Mouse (Mus musculus) stomach, embryonic 15.5 days (tissue): ENCODE data around the gene Dclk2. TPM values are rescaled to one million over a fixed set of nuclear protein-coding genes. Genes with fewer than 3 reads are reported as not detected.

Source experiments
- ATAC-seq: fragments of 200-750 bp; cut with Nextera tagmentation; 2 replicates; pipeline ENCODE4 v1.8.0; 2017; ENCODE audit warnings: low read depth, moderate number of reproducible peaks, moderate TSS enrichment; ENCODE audit not compliant: insufficient read depth, low FRiP score
- H3K27ac ChIP-seq: fragments of 300-500 bp; sonication (generic); 2 replicates; pipeline ENCODE4 v1.5.1; 2015; ENCODE audit warnings: mild to moderate bottlenecking, inconsistent platforms
- H3K27me3 ChIP-seq: fragments of 300-500 bp; sonication (generic); replicated peaks from 2 replicates; pipeline ENCODE4 v1.6.1; 2015; ENCODE audit warnings: inconsistent platforms
- H3K36me3 ChIP-seq: fragments of 300-500 bp; sonication (generic); 2 replicates; pipeline ENCODE4 v1.6.1; 2015; ENCODE audit warnings: inconsistent platforms
- H3K4me1 ChIP-seq: fragments of 300-500 bp; sonication (generic); 2 replicates; pipeline ENCODE4 v1.6.1; 2015; ENCODE audit warnings: inconsistent platforms
- H3K4me2 ChIP-seq: fragments of 300-500 bp; sonication (generic); 2 replicates; pipeline ENCODE4 v1.6.1; 2015; ENCODE audit warnings: mild to moderate bottlenecking, inconsistent platforms
- H3K4me3 ChIP-seq: fragments of 300-500 bp; sonication (generic); replicated peaks from 2 replicates; pipeline ENCODE4 v1.5.1; 2015; ENCODE audit warnings: inconsistent platforms
- H3K9ac ChIP-seq: fragments of 300-500 bp; sonication (generic); 2 replicates; pipeline ENCODE4 v1.6.1; 2015; ENCODE audit warnings: inconsistent platforms
- H3K9me3 ChIP-seq: fragments of 300-500 bp; sonication (generic); 2 replicates; pipeline ENCODE4 v1.6.1; 2016; ENCODE audit warnings: inconsistent platforms
- WGBS: fragments of 180-500 bp; shearing (Covaris S2); methylation state at CpG from one replicate; pipeline ENCODE4 v1.1.7; 2015; 5-methylcytosine and 5-hydroxymethylcytosine counted together
- polyA plus RNA-seq: library from polyadenylated mRNA; unstranded; fragments of >200 nt; fragmentation: Nextera tagmentation; extraction: Ambion mirVana; gene quantifications from 2 replicates; pipeline ENCODE4 v1.2.1, GENCODE M21; 2015

The Dclk2 gene
- 6.9 and 7.0 TPM in 2 replicates for polyA plus RNA-seq

- WGBS: under 1% methylated on average over 87 of the region's 91 CpGs
- no peaks in the 10 kb centered on the region for H3K9me3 ChIP-seq
- peaks cover 19% of the 10 kb centered on the region for H3K27me3 ChIP-seq
- H3K4me3 ChIP-seq: peak within 1 kb of the TSS; percentile 70
- H3K4me1 ChIP-seq: peaks cover 5% of the 10 kb centered on the region; the same call in 1 of the 2 replicates
- peak within 1 kb of the TSS; percentile 91 for H3K4me2 ChIP-seq
- H3K36me3 ChIP-seq: no peaks in the 10 kb centered on the region
- no peak within 1 kb of the TSS for H3K27ac ChIP-seq
- H3K9ac ChIP-seq: peak within 1 kb of the TSS; percentile 37
- peak; percentile 80 for ATAC-seq
Measured at GRCm38 (mm10) chr3:86920343-86921083, at the start of gene Dclk2. Gene Dclk2, minus strand, starts transcription at chr3:86920852.

- ATAC-seq: no peak
- 84% methylated on average over 17 of the region's 17 CpGs for WGBS
- H3K27me3 ChIP-seq: no peaks in the 10 kb centered on the region
- H3K9me3 ChIP-seq: no peaks in the 10 kb centered on the region
- H3K9ac ChIP-seq: no peak overlapping the region
- H3K36me3 ChIP-seq: no peaks in the 10 kb centered on the region
- H3K4me1 ChIP-seq: no peaks in the 10 kb centered on the region
- no peak overlapping the region for H3K27ac ChIP-seq
- no peak overlapping the region for H3K4me3 ChIP-seq
- no peak overlapping the region for H3K4me2 ChIP-seq
Measured at GRCm38 (mm10) chr3:86962665-86963435, 42.2 kb upstream of the Dclk2 start.

DNA sequence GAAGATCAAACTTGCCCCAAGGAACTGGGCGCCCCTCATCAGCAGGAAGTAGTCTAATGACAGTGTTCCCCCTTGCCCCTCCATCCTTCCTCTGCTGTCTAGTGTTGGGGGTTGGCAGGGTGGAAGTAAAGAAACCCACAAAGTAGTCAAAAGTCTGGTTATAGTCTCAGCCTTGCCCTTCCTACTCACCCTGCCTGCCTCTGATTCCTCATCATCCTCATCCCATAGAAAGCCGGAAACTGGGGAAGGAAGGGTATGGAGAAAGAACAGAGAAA is 40.7 kb upstream of the Dclk2 start:
- H3K4me1 ChIP-seq: no peaks in the 10 kb centered on the region
- ATAC-seq: no peak
- no peak overlapping the region for H3K4me3 ChIP-seq
- no peak overlapping the region for H3K27ac ChIP-seq
- H3K9ac ChIP-seq: no peak overlapping the region
- no peaks in the 10 kb centered on the region for H3K27me3 ChIP-seq
- no peaks in the 10 kb centered on the region for H3K9me3 ChIP-seq
- no peak overlapping the region for H3K4me2 ChIP-seq
- no peaks in the 10 kb centered on the region for H3K36me3 ChIP-seq
- 86% methylated on average over 2 of the region's 2 CpGs for WGBS

DNA sequence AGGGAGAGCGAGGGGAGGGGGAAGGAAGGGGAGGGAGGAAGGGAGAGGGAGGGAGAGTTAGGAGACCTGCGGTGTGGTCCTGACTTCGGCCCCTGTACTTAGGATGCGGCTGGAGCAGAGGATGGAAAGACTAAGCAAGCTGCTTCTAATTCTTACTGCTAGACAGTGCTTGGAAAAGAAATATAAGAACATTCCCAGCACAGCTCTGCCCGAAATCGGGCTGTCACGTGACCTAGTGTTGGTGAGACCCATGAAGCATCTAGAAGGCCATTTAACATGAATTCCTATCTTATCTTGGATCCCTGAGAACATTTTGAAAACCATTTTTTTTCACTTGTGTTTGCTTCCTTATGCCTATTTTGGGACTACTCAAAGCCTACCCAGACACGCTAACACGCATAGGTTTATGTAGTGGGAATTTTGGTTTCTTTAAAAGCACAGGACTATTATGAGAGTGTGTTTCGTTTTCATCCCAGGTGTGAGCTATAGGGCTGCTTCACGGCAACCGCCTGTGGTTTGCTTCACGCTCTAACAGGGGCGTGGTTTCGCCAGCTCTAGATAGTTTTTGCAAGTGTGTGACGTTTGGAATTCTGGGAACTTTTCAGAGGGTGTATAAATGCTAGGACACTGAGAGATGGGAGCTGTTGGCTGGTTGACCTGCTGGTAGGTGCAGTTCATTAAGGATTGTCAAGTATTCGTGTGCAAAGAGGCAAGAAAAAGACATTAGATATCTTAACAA is 40.2 kb upstream of the Dclk2 start:
- H3K4me3 ChIP-seq: no peak overlapping the region
- no peak overlapping the region for H3K27ac ChIP-seq
- H3K9ac ChIP-seq: no peak overlapping the region
- H3K36me3 ChIP-seq: no peaks in the 10 kb centered on the region
- H3K4me2 ChIP-seq: no peak overlapping the region
- H3K4me1 ChIP-seq: no peaks in the 10 kb centered on the region
- no peaks in the 10 kb centered on the region for H3K9me3 ChIP-seq
- H3K27me3 ChIP-seq: no peaks in the 10 kb centered on the region
- 76% methylated on average over 17 of the region's 17 CpGs for WGBS
- ATAC-seq: no peak

- Histone ChIP-seq H3K4me1 (no peaks in the 10 kb centered on the region), H3K9me3 (no peaks in the 10 kb centered on the region), H3K36me3 (no peaks in the 10 kb centered on the region), H3K27ac (no peak overlapping the region), H3K4me3 (no peak overlapping the region), H3K27me3 (no peaks in the 10 kb centered on the region), H3K4me2 (no peak overlapping the region), H3K9ac (no peak overlapping the region)
- 84% methylated on average over 7 of the region's 7 CpGs for WGBS
- no peak for ATAC-seq
Measured at GRCm38 (mm10) chr3:86959088-86959487, 38.4 kb upstream of the Dclk2 start.

DNA sequence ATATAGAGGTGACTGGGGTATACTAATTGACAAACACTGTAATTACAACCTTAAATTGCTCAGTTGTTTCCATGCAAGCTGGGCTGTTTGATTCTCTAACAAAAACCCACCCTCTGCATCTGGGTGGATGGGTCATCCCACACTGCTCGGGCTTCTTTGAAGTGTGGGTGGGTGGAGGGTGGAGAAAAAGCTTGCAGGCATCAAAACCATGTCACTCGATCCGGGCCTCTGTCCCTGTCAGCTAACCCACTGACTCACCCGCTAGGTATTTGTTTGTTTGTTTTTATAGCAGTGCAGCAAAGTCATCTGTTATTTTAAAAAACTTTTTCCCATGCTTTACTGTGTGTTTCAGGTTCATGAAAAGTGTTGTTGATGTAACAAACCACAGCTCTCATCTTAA is 34.7 kb upstream of the Dclk2 start:
- 21% methylated on average over 4 of the region's 4 CpGs for WGBS

DNA sequence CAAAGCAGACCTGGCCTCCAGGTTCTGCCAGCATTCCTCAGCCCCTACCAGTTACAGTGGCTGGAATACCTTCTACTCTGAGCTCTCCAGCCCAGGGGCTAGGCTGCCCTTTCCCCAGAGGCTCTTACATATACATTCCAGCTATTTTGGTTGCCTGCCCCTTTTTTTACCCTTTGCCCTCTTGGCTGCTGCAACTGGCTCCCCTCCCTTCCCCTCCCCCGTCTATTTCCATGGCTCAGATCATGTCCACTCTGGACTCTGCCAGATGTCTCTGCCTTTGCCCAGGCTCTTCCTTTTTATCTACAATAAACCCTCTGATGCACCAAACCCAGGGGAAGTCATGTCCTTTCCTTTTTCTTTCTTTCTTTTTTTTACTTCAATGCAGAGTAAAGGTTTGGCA is 33.9 kb upstream of the Dclk2 start:
- Histone ChIP-seq H3K27me3 (no peaks in the 10 kb centered on the region), H3K9ac (no peak overlapping the region), H3K9me3 (no peaks in the 10 kb centered on the region), H3K27ac (no peak overlapping the region), H3K4me2 (no peak overlapping the region), H3K4me3 (no peak overlapping the region), H3K4me1 (no peaks in the 10 kb centered on the region), H3K36me3 (no peaks in the 10 kb centered on the region)
- ATAC-seq: no peak
- 44% methylated on average over 1 of the region's 1 CpGs for WGBS

More for the DNA sequence above, 34.7 kb upstream of the Dclk2 start:
- Histone ChIP-seq H3K4me1 (no peaks in the 10 kb centered on the region), H3K36me3 (no peaks in the 10 kb centered on the region), H3K27me3 (no peaks in the 10 kb centered on the region), H3K27ac (no peak overlapping the region), H3K9ac (no peak overlapping the region), H3K9me3 (no peaks in the 10 kb centered on the region), H3K4me2 (no peak overlapping the region), H3K4me3 (no peak overlapping the region)
- ATAC-seq: no peak

GRCm38 (mm10) chr3:86953819-86954218 is 33.2 kb upstream of the Dclk2 start:
- Histone ChIP-seq H3K27ac (no peak overlapping the region), H3K27me3 (no peaks in the 10 kb centered on the region), H3K4me2 (no peak overlapping the region), H3K9ac (no peak overlapping the region), H3K4me3 (no peak overlapping the region), H3K36me3 (no peaks in the 10 kb centered on the region), H3K4me1 (no peaks in the 10 kb centered on the region), H3K9me3 (no peaks in the 10 kb centered on the region)
- no peak for ATAC-seq
- 85% methylated on average over 4 of the region's 4 CpGs for WGBS

DNA sequence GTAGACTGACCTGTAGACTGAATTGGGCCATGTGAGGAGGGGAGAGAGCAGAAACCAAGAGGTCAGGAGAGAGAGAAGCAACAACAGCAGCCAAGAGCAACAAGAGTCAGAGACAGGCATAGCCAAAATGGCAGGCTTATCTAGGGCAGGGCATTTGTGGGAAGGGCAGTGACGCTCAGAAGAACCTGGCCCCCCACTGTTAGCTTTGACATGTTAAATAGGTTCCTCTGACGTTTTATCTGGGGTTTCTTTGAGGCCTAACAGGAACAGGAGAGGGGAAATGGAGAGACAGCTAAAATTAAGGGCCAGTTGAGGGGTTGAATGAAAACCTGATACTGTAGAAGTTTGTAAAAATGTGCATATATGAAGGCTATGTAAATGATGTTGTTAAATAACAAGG is 30.0 kb upstream of the Dclk2 start:
- Histone ChIP-seq H3K9me3 (no peaks in the 10 kb centered on the region), H3K4me3 (no peak overlapping the region), H3K4me2 (no peak overlapping the region), H3K4me1 (no peaks in the 10 kb centered on the region), H3K27me3 (no peaks in the 10 kb centered on the region), H3K9ac (no peak overlapping the region), H3K27ac (no peak overlapping the region), H3K36me3 (no peaks in the 10 kb centered on the region)
- ATAC-seq: no peak
- 44% methylated on average over 2 of the region's 2 CpGs for WGBS

GRCm38 (mm10) chr3:86936254-86936836 is 15.7 kb upstream of the Dclk2 start:
- H3K27me3 ChIP-seq: no peaks in the 10 kb centered on the region
- H3K4me1 ChIP-seq: no peaks in the 10 kb centered on the region
- WGBS: 24% methylated on average over 2 of the region's 2 CpGs
- H3K9me3 ChIP-seq: no peaks in the 10 kb centered on the region
- no peak overlapping the region for H3K27ac ChIP-seq
- H3K4me3 ChIP-seq: no peak overlapping the region
- H3K36me3 ChIP-seq: no peaks in the 10 kb centered on the region
- H3K9ac ChIP-seq: no peak overlapping the region
- no peak overlapping the region for H3K4me2 ChIP-seq
- no peak for ATAC-seq

GRCm38 (mm10) chr3:86933446-86933845 is 12.8 kb upstream of the Dclk2 start:
- no peak for ATAC-seq
- H3K4me2 ChIP-seq: no peak overlapping the region
- no peak overlapping the region for H3K4me3 ChIP-seq
- WGBS: 82% methylated on average over 7 of the region's 7 CpGs
- H3K9ac ChIP-seq: no peak overlapping the region
- H3K4me1 ChIP-seq: no peaks in the 10 kb centered on the region
- H3K27me3 ChIP-seq: no peaks in the 10 kb centered on the region
- H3K9me3 ChIP-seq: no peaks in the 10 kb centered on the region
- no peaks in the 10 kb centered on the region for H3K36me3 ChIP-seq
- no peak overlapping the region for H3K27ac ChIP-seq

DNA sequence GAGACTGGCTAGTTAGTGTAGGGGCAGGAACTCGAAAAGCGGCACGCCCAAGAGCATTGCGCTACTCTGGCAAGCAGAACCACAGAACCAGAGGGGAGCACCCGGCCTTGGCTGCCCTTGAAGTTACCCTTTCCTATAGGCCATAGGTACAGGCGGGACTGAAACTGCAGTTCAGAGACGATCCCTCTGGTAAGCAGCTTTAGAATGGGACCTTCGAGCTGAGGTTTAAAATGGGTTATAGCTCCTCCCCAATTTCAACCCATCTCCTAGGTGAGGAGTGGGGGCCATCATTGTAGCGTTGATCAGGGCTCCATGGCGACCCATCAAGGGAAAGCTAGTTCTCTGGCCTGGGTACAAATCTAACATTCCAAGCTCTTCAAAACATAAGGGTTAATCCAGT is 3.0 kb upstream of the Dclk2 start:
- WGBS: 83% methylated on average over 10 of the region's 10 CpGs
- ATAC-seq: no peak

More for the DNA sequence above, 3.0 kb upstream of the Dclk2 start:
- H3K9me3 ChIP-seq: no peaks in the 10 kb centered on the region
- H3K4me1 ChIP-seq: peaks cover 5% of the 10 kb centered on the region; the same call in 1 of the 2 replicates
- H3K4me3 ChIP-seq: no peak overlapping the region
- H3K36me3 ChIP-seq: no peaks in the 10 kb centered on the region
- H3K27me3 ChIP-seq: peaks cover 19% of the 10 kb centered on the region
- H3K4me2 ChIP-seq: no peak overlapping the region
- H3K9ac ChIP-seq: no peak overlapping the region
- H3K27ac ChIP-seq: no peak overlapping the region
